Mouse (Mus musculus): ENCODE data around the gene Dexi. TPM values are rescaled to one million over a fixed set of nuclear protein-coding genes. Genes with fewer than 3 reads are reported as not detected.

Gene Dexi
- total RNA-seq (2021), result 10 to 100 TPM; 68.7 to 72.3 TPM
- long read RNA-seq, experiment 1, transcript Dexi-201 (2 exons, 1,389 nt), result major isoform, 46 of 61 reads
- long read RNA-seq, experiment 1, partial matches to known transcripts, result 7 of 61 reads
- long read RNA-seq, experiment 1, other reads (novel, unspliced or antisense), result 8 of 61 reads
- long read RNA-seq, experiment 2, transcript Dexi-201 (2 exons, 1,389 nt), result major isoform, 30 of 40 reads
- long read RNA-seq, experiment 2, partial matches to known transcripts, result 0 of 40 reads
- long read RNA-seq, experiment 2, other reads (novel, unspliced or antisense), result 10 of 40 reads

GRCm38 (mm10) chr16:10542698-10543365 lies at the start of gene Dexi:
Dexi (minus strand) TSS chr16:10543054.
- TF ChIP-seq CTCF (IDR thresholded peaks at IDR 0.05), result no peak
- Histone ChIP-seq H3K27ac (peak within 1 kb of the TSS; percentile 94), H3K4me3 (peak within 1 kb of the TSS; percentile 78)
- intact Hi-C loops (cut with DNase I), result no loop called here
- peak; percentile 94 to 96 for DNase-seq (ENCODE audit: extremely low spot score in 1 of 2, low spot score in 2 of 2)

- intact Hi-C loops (cut with DNase I), result loop anchor here (5.0 kb wide), 1 partner anchor 261 kb away; no protein-coding TSS in a partner anchor
- Histone ChIP-seq H3K27ac (no peak overlapping the region), H3K4me3 (no peak overlapping the region)
- TF ChIP-seq CTCF (IDR thresholded peaks at IDR 0.05), result peak; percentile 54
- no peak for DNase-seq (ENCODE audit: extremely low spot score in 1 of 2, low spot score in 2 of 2)
These were observed 43.7 kb upstream of the Dexi start for GRCm38 (mm10) chr16:10586546-10586945.

- TF ChIP-seq CTCF (IDR thresholded peaks at IDR 0.05), result no peak
- no peak overlapping the region for H3K4me3 ChIP-seq
- no peak overlapping the region for H3K27ac ChIP-seq
- intact Hi-C loops (cut with DNase I), result loop anchor here (5.0 kb wide), 1 partner anchor 262 kb away; no protein-coding TSS in a partner anchor
- no peak for DNase-seq (ENCODE audit: extremely low spot score in 1 of 2, low spot score in 2 of 2)
These were observed 42.3 kb upstream of the Dexi start for GRCm38 (mm10) chr16:10585165-10585564.

- Histone ChIP-seq H3K27ac (no peak overlapping the region), H3K4me3 (no peak overlapping the region)
- intact Hi-C loops (cut with DNase I), result no loop called here
- no peak for TF ChIP-seq CTCF (IDR thresholded peaks at IDR 0.05)
- DNase-seq (ENCODE audit: extremely low spot score in 1 of 2, low spot score in 2 of 2), result no peak
These were observed 38.5 kb upstream of the Dexi start for GRCm38 (mm10) chr16:10581234-10581898.

- intact Hi-C loops (cut with DNase I), result loop anchor here (10.0 kb wide), 1 partner anchor 456 kb away; no protein-coding TSS in a partner anchor
- no peak for DNase-seq (ENCODE audit: extremely low spot score in 1 of 2, low spot score in 2 of 2)
- no peak overlapping the region for H3K27ac ChIP-seq
- no peak for TF ChIP-seq CTCF (IDR thresholded peaks at IDR 0.05)
- no peak overlapping the region for H3K4me3 ChIP-seq
These were observed 35.5 kb upstream of the Dexi start for GRCm38 (mm10) chr16:10578376-10578775.

- no peak for DNase-seq (ENCODE audit: extremely low spot score in 1 of 2, low spot score in 2 of 2)
- intact Hi-C loops (cut with DNase I), result loop anchor here (10.0 kb wide), 1 partner anchor 457 kb away; no protein-coding TSS in a partner anchor
- Histone ChIP-seq H3K4me3 (no peak overlapping the region), H3K27ac (no peak overlapping the region)
- no peak for TF ChIP-seq CTCF (IDR thresholded peaks at IDR 0.05)
These were observed 34.7 kb upstream of the Dexi start for GRCm38 (mm10) chr16:10577548-10577947.

GRCm38 (mm10) chr16:10575915-10576314 lies 33.1 kb upstream of the Dexi start:
- no peak for TF ChIP-seq CTCF (IDR thresholded peaks at IDR 0.05)
- H3K4me3 ChIP-seq, result no peak overlapping the region
- no peak for DNase-seq (ENCODE audit: extremely low spot score in 1 of 2, low spot score in 2 of 2)
- no peak overlapping the region for H3K27ac ChIP-seq
- intact Hi-C loops (cut with DNase I), result loop anchor here (10.0 kb wide), 1 partner anchor 459 kb away; no protein-coding TSS in a partner anchor

GRCm38 (mm10) chr16:10574936-10575335 lies 32.1 kb upstream of the Dexi start:
- intact Hi-C loops (cut with DNase I), result loop anchor here (5.0 to 10.0 kb wide), 3 partner anchors 272 to 460 kb away; no protein-coding TSS in a partner anchor
- DNase-seq (ENCODE audit: extremely low spot score in 1 of 2, low spot score in 2 of 2), result no peak
- no peak for TF ChIP-seq CTCF (IDR thresholded peaks at IDR 0.05)
- Histone ChIP-seq H3K27ac (no peak overlapping the region), H3K4me3 (no peak overlapping the region)

- Histone ChIP-seq H3K4me3 (no peak overlapping the region), H3K27ac (no peak overlapping the region)
- intact Hi-C loops (cut with DNase I), result loop anchor here (5.0 to 10.0 kb wide), 3 partner anchors 275 to 463 kb away; no protein-coding TSS in a partner anchor
- DNase-seq (ENCODE audit: extremely low spot score in 1 of 2, low spot score in 2 of 2), result no peak
- peak; percentile 61 for TF ChIP-seq CTCF (IDR thresholded peaks at IDR 0.05)
These were observed 29.0 kb upstream of the Dexi start for GRCm38 (mm10) chr16:10571820-10572219.

GRCm38 (mm10) chr16:10570708-10571107 lies 27.9 kb upstream of the Dexi start:
- TF ChIP-seq CTCF (IDR thresholded peaks at IDR 0.05), result peak; percentile 69

GRCm38 (mm10) chr16:10569809-10570395 lies 27.0 kb upstream of the Dexi start:
- Histone ChIP-seq H3K27ac (no peak overlapping the region), H3K4me3 (no peak overlapping the region)
- TF ChIP-seq CTCF (IDR thresholded peaks at IDR 0.05), result no peak
- no peak for DNase-seq (ENCODE audit: extremely low spot score in 1 of 2, low spot score in 2 of 2)
- intact Hi-C loops (cut with DNase I), result loop anchor here (5.0 to 10.0 kb wide), 3 partner anchors 277 to 465 kb away; no protein-coding TSS in a partner anchor

More at GRCm38 (mm10) chr16:10570708-10571107, 27.9 kb upstream of the Dexi start:
- peak; percentile 48 to 72 for DNase-seq (ENCODE audit: extremely low spot score in 1 of 2, low spot score in 2 of 2)
- no peak overlapping the region for H3K4me3 ChIP-seq
- intact Hi-C loops (cut with DNase I), result loop anchor here (5.0 to 10.0 kb wide), 3 partner anchors 277 to 464 kb away; no protein-coding TSS in a partner anchor
- H3K27ac ChIP-seq, result no peak overlapping the region
